Comparison of ENCODE assay signal across 10 mouse cellular contexts in the genomic region with DNA sequence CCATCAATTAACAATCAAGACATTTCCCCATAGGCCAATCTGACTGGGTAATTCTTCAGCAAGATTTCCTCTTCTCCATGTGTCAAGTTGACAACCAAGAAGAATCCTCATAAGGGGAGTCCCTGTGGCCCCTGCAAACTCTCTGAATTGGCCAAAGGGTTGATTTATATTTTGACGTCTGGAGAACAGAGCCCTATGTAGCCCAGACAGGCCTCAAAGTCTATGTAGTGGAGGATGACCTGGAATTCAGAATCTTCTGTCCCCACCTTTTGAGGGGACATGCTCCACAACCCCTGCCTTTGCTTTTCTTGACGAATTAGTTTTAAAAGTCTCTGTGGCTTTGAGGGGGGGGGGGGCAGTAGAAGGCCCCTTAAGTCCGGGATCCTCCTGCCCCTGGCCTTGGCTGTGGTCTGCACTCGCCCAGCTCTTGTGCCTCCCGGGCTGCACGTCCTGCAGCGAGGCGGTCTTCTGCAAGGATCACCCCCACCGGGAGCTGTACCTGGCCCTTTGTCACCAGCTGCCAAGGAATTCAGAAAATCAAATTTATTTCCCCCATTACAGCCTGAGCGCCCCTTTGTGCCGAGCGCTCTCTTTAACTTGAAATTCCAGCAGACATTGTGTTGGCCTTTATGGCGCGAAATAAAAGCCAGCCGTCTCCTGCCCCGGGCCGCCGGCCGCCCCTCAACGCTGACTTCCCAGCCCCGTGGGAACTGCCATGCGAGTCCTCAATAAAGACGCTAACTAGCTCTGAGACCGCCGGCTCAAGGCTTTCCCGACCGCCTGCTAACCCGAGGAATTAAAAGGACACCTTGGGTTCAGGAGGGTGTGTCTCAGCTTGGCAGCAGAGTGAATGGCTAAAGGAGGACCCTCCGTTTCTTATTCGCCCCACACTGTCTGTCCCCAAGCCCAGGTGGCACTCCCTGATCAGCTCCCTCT. TPM values are rescaled to one million over a fixed set of nuclear protein-coding genes. Genes with fewer than 3 reads are reported as not detected.
DNase-seq lines count a peak whose midpoint lies in the region; ATAC-seq and TF ChIP-seq lines count a peak whose summit lies in the region.
"Had no signal": no experiment of that assay in that cellular context is flagged by ENCODE, and none has a peak within 500 bp of the region (broad histone marks: within the 10 kb centered on the region; RNA-seq: fewer than 3 reads in every experiment).

No protein-coding gene starts in this region.

- H3K27me3 ChIP-seq in liver, embryonic 11.5 days (replicated peaks; ENCODE audit: control insufficient read depth, insufficient read depth, low read length) = peaks cover 23% of the 10 kb centered on the region
- peaks cover 4% of the 10 kb centered on the region; the same call in 1 of the 2 replicates for H3K27me3 ChIP-seq in liver, postnatal 0 days (ENCODE audit: insufficient read depth, low read length)
- H3K27me3 ChIP-seq in embryonic facial prominence, embryonic 15.5 days = 0 out of 2 replicates have a peak, but pooled peaks cover 3% of the 10 kb centered on the region
- H3K27me3 ChIP-seq in limb, embryonic 11.5 days (ENCODE audit: control insufficient read depth, insufficient read depth, low read length) = no peaks in the 10 kb centered on the region

- H3K36me3 ChIP-seq in liver, embryonic 11.5 days (ENCODE audit: control insufficient read depth, insufficient read depth, low read length) = no peaks in the 10 kb centered on the region
- no peaks in the 10 kb centered on the region for H3K36me3 ChIP-seq in liver, postnatal 0 days (replicated peaks; ENCODE audit: insufficient read depth, low read length)
- no peaks in the 10 kb centered on the region for H3K36me3 ChIP-seq in embryonic facial prominence, embryonic 15.5 days
- H3K36me3 ChIP-seq in limb, embryonic 11.5 days (ENCODE audit: control insufficient read depth, insufficient read depth, low read length) = no peaks in the 10 kb centered on the region

- no peak overlapping the region for H3K27ac ChIP-seq in liver, embryonic 11.5 days (ENCODE audit: low read depth, low read length)
- no peak overlapping the region for H3K27ac ChIP-seq in liver, postnatal 0 days (ENCODE audit: low read depth)
- no peak overlapping the region for H3K27ac ChIP-seq in embryonic facial prominence, embryonic 15.5 days (replicated peaks)
- H3K27ac ChIP-seq in limb, embryonic 11.5 days (replicated peaks; ENCODE audit: low read depth, low read length) = no peak overlapping the region; the same call in 1 of the 2 replicates

- 16% methylated on average over 30 of the region's 30 CpGs for WGBS in liver, embryonic 11.5 days
- WGBS in liver, postnatal 0 days (ENCODE audit: insufficient replicate concordance) = 37% methylated on average over 30 of the region's 30 CpGs
- WGBS in embryonic facial prominence, embryonic 15.5 days = 18% methylated on average over 30 of the region's 30 CpGs
- 2% methylated on average over 30 of the region's 30 CpGs for WGBS in limb, embryonic 11.5 days
- WGBS in lung, adult 2 months = 68% methylated on average over 30 of the region's 30 CpGs

- TF ChIP-seq CTCF in liver, postnatal 0 days (IDR thresholded peaks at IDR 0.05; ENCODE audit: low read depth) = no peak
- TF ChIP-seq CTCF in lung, adult 2 months (IDR thresholded peaks at IDR 0.05; ENCODE audit: insufficient read depth, low read length) = no peak

- peaks cover 6% of the 10 kb centered on the region; the same call in 1 of the 2 replicates for H3K4me1 ChIP-seq in liver, embryonic 11.5 days (replicated peaks; ENCODE audit: control insufficient read depth, insufficient read depth, low read length)
- peaks cover 3% of the 10 kb centered on the region; the same call in 1 of the 2 replicates for H3K4me1 ChIP-seq in liver, postnatal 0 days (ENCODE audit: insufficient read depth)
- H3K4me1 ChIP-seq in embryonic facial prominence, embryonic 15.5 days = peaks cover 22% of the 10 kb centered on the region
- peaks cover 19% of the 10 kb centered on the region for H3K4me1 ChIP-seq in limb, embryonic 11.5 days (ENCODE audit: control insufficient read depth, insufficient read depth, low read length)
- peaks cover under 1% of the 10 kb centered on the region; the same call in 1 of the 2 replicates for H3K4me1 ChIP-seq in lung, adult 2 months (ENCODE audit: control insufficient read depth, insufficient read depth, low read length)

- H3K4me2 ChIP-seq in liver, embryonic 11.5 days = peak overlapping the region; percentile 31
- no peak overlapping the region for H3K4me2 ChIP-seq in liver, postnatal 0 days (ENCODE audit: low read depth, low read length)
- peak overlapping the region; percentile 31 for H3K4me2 ChIP-seq in embryonic facial prominence, embryonic 15.5 days (replicated peaks)
- H3K4me2 ChIP-seq in limb, embryonic 11.5 days (ENCODE audit: low read depth, severe bottlenecking) = peak overlapping the region; percentile 5; the same call in 1 of the 2 replicates

- no peaks in the 10 kb centered on the region for H3K9me3 ChIP-seq in liver, embryonic 11.5 days (ENCODE audit: control insufficient read depth, low read length)
- no peaks in the 10 kb centered on the region for H3K9me3 ChIP-seq in liver, postnatal 0 days (ENCODE audit: low read length)
- no peaks in the 10 kb centered on the region for H3K9me3 ChIP-seq in embryonic facial prominence, embryonic 15.5 days (replicated peaks)
- no peaks in the 10 kb centered on the region for H3K9me3 ChIP-seq in limb, embryonic 11.5 days (ENCODE audit: control insufficient read depth, low read length)

- TF ChIP-seq POLR2A in lung, adult 2 months (IDR thresholded peaks at IDR 0.05; ENCODE audit: borderline replicate concordance, extremely low read depth, low read depth, low read length) = no peak

- DNase-seq in liver, embryonic 11.5 days (ENCODE audit: low spot score) = no peak
- no peak for DNase-seq in liver, postnatal 0 days
- peak; percentile 76 for DNase-seq in limb, embryonic 11.5 days (ENCODE audit: low spot score)
- DNase-seq in retina, postnatal 1 day = peak; percentile 66
- DNase-seq in urinary bladder, postnatal 25 days (ENCODE audit: low spot score) = no peak
- no peak for DNase-seq in lung, adult 2 months
- no peak for DNase-seq in cerebellum, postnatal 25 days
- DNase-seq: cerebellum, adult 11-12 months; lung, postnatal 14 days had no signal

- no peak for ATAC-seq in liver, embryonic 11.5 days (replicated peaks; ENCODE audit: low FRiP score)
- ATAC-seq in liver, postnatal 0 days = no peak
- ATAC-seq in embryonic facial prominence, embryonic 15.5 days (ENCODE audit: insufficient number of reproducible peaks, low FRiP score, low TSS enrichment, low read depth) = no peak
- ATAC-seq in limb, embryonic 11.5 days (ENCODE audit: insufficient number of reproducible peaks, low FRiP score, low TSS enrichment, low read depth) = peak; percentile 45

- H3K4me3 ChIP-seq in liver, embryonic 11.5 days (ENCODE audit: low read depth, low read length) = no peak overlapping the region
- no peak overlapping the region for H3K4me3 ChIP-seq in liver, postnatal 0 days (ENCODE audit: low read depth, low read length)
- H3K4me3 ChIP-seq in embryonic facial prominence, embryonic 15.5 days (replicated peaks) = no peak overlapping the region
- H3K4me3 ChIP-seq in limb, embryonic 11.5 days (ENCODE audit: low read depth, low read length) = no peak overlapping the region
- no peak overlapping the region for H3K4me3 ChIP-seq in lung, adult 2 months (replicated peaks; ENCODE audit: extremely low read depth, low read depth, low read length)

- no peak for TF ChIP-seq EP300 in liver, postnatal 0 days (IDR thresholded peaks at IDR 0.05; ENCODE audit: low read depth)

- H3K9ac ChIP-seq in liver, embryonic 11.5 days (ENCODE audit: low read depth, low read length) = no peak overlapping the region
- H3K9ac ChIP-seq in liver, postnatal 0 days (replicated peaks) = no peak overlapping the region
- no peak overlapping the region for H3K9ac ChIP-seq in embryonic facial prominence, embryonic 15.5 days
- peak overlapping the region; percentile 35 for H3K9ac ChIP-seq in limb, embryonic 11.5 days (ENCODE audit: low read length)

RNA-seq across cellular contexts. Expression of gene Hes1, which starts 56.4 kb away (rescaled TPM):
- 22.6 and 25.3 TPM in 2 replicates for polyA plus RNA-seq in liver, embryonic 11.5 days (2014; fragmentation: Nextera tagmentation; extraction: Ambion mirVana)
- polyA plus RNA-seq in liver, postnatal 0 days (2015; fragmentation: Nextera tagmentation; extraction: Ambion mirVana) = 14.3 and 20.1 TPM in 2 replicates
- 63.6 and 66.0 TPM in 2 replicates for polyA plus RNA-seq in embryonic facial prominence, embryonic 15.5 days (2015; fragmentation: Nextera tagmentation; extraction: Ambion mirVana)
- polyA plus RNA-seq in limb, embryonic 11.5 days (2014; fragmentation: Nextera tagmentation; extraction: Ambion mirVana) = 71.0 and 71.8 TPM in 2 replicates
- polyA plus RNA-seq in lung, adult 2 months (2012; rRNA removed) = 167 and 332 TPM in 2 replicates

Comparison
In these comparisons a context has a peak if more than half of its experiments do, and no peak if none do; other contexts are left out.
1. DNase-seq: peak in limb, embryonic 11.5 days (single experiment) and retina, postnatal 1 day (single experiment); none in liver, embryonic 11.5 days (single experiment), liver, postnatal 0 days (single experiment), urinary bladder, postnatal 25 days (single experiment), lung, adult 2 months (single experiment) and cerebellum, postnatal 25 days (0 of 2).